Mouse (Mus musculus) neutrophil, adult 5-6 weeks (primary cell): Measurements from ENCODE around the gene Olfr987. TPM values are rescaled to one million over a fixed set of nuclear protein-coding genes. Genes with fewer than 3 reads are reported as not detected.
"Not testable (repeated sequence)": the region's sequence is repeated elsewhere in the genome, so short reads cannot be mapped to it uniquely, and the experiment has no call there.

Experiments
- ATAC-seq: fragments of 151-379, 151-347 bp; 2 replicates; pipeline ENCODE4 v1.8.0; 2017; ENCODE audit warnings: mild to moderate bottlenecking, moderate TSS enrichment; ENCODE audit not compliant: insufficient number of reproducible peaks, poor library complexity, low FRiP score, severe bottlenecking; ENCODE audit errors: extremely low read depth
- total RNA-seq: library from RNA; stranded (forward); fragments of 200-1000 nt; gene quantifications from 2 replicates; pipeline ENCODE4 v1.2.3, GENCODE M21; 2017

The Olfr987 gene
- total RNA-seq: not detected in 2 replicates

DNA sequence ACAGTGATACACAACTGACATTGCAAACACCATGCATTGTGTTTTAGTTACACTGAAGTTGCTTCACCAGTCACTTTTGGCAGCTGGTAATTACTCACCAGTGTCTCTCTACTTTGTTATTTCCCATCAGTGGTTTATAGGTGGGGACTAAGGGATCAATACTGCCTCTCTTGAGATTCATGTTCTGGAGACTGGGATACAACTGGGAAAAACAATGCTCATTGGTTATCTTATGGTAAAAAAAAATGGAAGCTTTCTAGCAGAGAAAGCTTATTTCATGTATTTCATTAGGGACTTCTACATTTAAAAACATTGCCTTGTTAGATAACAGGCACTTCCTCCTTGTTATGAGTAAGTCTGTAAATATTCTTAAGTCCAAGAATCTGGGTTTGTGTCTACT is at the start of gene Olfr987:
Gene Olfr987, minus strand, starts transcription at position 101 of the 400 bp plus-strand sequence.
- not testable (repeated sequence) for ATAC-seq

GRCm38 (mm10) chr2:85363127-85363526 is 24.0 kb upstream of the Olfr987 start, which contains the start of gene Olfr988:
Gene Olfr988 (minus strand): TSS chr2:85363227.
- not testable (repeated sequence) for ATAC-seq

DNA sequence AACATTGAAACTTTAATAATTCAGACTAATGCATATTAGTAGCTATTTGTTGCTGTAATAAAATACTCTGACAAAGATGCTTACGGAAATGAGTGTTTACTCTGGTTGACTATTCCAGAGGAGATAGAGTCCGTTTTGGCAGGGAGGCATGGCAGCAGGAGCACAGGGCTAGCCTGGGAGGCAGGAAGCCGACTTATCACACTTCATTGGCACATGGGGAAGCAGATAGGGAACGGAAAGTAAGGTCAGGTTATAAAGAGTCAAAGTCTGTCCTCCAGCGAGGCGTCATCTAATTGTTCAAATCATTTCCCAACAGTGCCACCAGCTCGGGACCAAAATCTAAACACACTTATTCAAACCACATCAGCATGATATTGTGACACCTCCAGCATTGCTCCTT is 857 bp upstream of the Olfr987 start:
- ATAC-seq: no peak

DNA sequence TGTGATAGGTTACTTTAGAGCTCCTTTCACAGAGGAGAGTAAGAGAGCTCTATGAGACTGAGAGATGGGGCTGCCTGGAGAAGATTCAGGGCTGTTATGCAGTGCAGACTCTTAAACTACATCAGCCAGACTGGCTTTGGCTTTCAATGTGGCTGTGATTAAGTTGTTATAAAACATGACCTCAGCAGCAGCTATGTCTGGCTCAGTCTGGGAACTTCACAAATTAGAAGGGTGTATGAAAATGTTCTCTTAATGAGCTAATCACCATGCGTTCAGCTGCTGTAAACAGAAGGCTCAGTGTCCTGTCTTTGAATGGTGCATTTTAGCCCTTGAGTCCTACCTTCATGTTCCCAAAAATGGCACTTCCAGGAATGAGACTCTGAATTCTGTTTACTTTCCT is 20.0 kb downstream of the Olfr987 start:
- ATAC-seq: no peak

- ATAC-seq: no peak
These were observed 53.7 kb downstream of the Olfr987 start for GRCm38 (mm10) chr2:85285406-85285805.

- ATAC-seq: no peak
These were observed 54.5 kb downstream of the Olfr987 start for GRCm38 (mm10) chr2:85284626-85285025.

GRCm38 (mm10) chr2:85283631-85284466 is 55.3 kb downstream of the Olfr987 start:
- no peak for ATAC-seq

- ATAC-seq: no peak
These were observed 58.1 kb downstream of the Olfr987 start for GRCm38 (mm10) chr2:85281023-85281422.

Other genes starting within 250 kb of the Olfr987 start
- gene Aplnr, start 203.1 kb downstream of the Olfr987 start, total RNA-seq: 0.47 TPM in 1 of 2 replicates, not detected in the other
- gene Lrrc55, start 142.1 kb downstream of the Olfr987 start, total RNA-seq: not detected in 2 replicates
- gene Olfr988, start 23.9 kb upstream of the Olfr987 start, total RNA-seq: not detected in 2 replicates
- gene Olfr992, start 70.2 kb upstream of the Olfr987 start, total RNA-seq: not detected in 2 replicates
- not detected in 2 replicates for gene Olfr993, start 75.6 kb upstream of the Olfr987 start, total RNA-seq
- 0.23 TPM in 1 of 2 replicates, not detected in the other for gene Olfr994, start 97.1 kb upstream of the Olfr987 start, total RNA-seq
- gene Olfr995, start 104.3 kb upstream of the Olfr987 start, total RNA-seq: not detected in 2 replicates
- gene 4833423E24Rik, start 179.7 kb upstream of the Olfr987 start, total RNA-seq: not detected in 2 replicates
- not detected in 2 replicates for gene Olfr996, start 239.9 kb upstream of the Olfr987 start, total RNA-seq
- not detected in 2 replicates for gene Olfr998, start 249.6 kb upstream of the Olfr987 start, total RNA-seq